Mouse (Mus musculus): Measurements from ENCODE around the gene Atf6. TPM values are rescaled to one million over a fixed set of nuclear protein-coding genes. Genes with fewer than 3 reads are reported as not detected.

Gene Atf6
- total and polyA plus RNA-seq, 3 experiments, result 33.8 to 47.0 (median 35.3) TPM

GRCm38 (mm10) chr1:170659260-170659659 lies 208.3 kb downstream of the Atf6 start:
- in situ Hi-C loops (cut with MboI; ENCODE audit: low pct_ligation_motif_present, low pct_unique_long_range_greater_than_20kb, low sequenced_read_pairs), result no loop called here
- TF ChIP-seq ZC3H11A (IDR thresholded peaks at IDR 0.05; ENCODE audit: low read depth, low read length) (no peak), USF1 (IDR thresholded peaks at IDR 0.05; ENCODE audit: low read depth, low read length) (no peak), KAT2A (IDR thresholded peaks at IDR 0.05; ENCODE audit: insufficient replicate concordance, low read length) (no peak), JUND (conservative IDR thresholded peaks at IDR 0.05; ENCODE audit: low read depth, low read length) (no peak), BHLHE40 (IDR thresholded peaks at IDR 0.05; ENCODE audit: low read depth, low read length) (no peak), RAD21 (IDR thresholded peaks at IDR 0.05; ENCODE audit: low read depth, low read length) (no peak), MAFK (IDR thresholded peaks at IDR 0.05; ENCODE audit: insufficient replicate concordance, low read length) (no peak)
- dilution Hi-C loops (cut with MboI; ENCODE audit: extremely low pct_ligation_motif_present, extremely low pct_unique_long_range_greater_than_20kb, low sequenced_read_pairs), result no loop called here

DNA sequence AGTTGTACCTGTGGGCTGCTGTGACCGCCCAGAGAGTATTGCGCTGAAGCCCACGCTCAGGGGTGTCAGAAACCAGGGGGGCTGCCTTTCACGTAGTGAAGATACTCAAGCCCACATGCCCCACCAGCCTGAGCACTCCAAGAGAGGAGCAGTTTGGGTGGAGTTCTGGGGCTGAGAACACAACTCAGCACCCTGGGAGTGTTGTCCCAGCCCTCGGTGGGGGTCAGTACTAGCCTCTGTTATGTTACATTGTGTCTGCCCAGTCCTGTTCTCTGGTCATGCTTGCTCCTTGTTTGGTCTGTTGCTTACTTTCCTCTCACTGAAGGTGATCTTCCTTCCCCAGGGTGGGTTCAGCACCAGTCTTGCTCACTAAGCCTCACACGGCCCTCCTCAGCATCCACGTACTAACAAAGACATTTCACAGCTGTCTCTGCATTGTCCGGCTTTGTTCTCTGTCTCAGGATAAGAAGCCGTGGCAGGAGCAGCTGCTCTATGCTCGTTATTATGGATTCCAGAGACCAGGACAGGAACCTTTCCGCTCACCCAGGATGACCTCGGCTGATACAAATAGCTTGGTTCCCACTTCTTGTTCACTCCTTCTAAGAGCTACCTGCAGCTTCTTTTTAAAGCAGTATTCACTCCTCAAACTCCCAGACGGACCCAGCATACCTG lies 209.8 kb downstream of the Atf6 start:
- no peaks in the 10 kb centered on the region for H3K27me3 ChIP-seq (replicated peaks)
- H3K4me2 ChIP-seq (ENCODE audit: insufficient read depth, low read depth, poor library complexity, severe bottlenecking), result no peak overlapping the region
- no peak for DNase-seq (ENCODE audit: extremely low read depth)
- dilution Hi-C loops (cut with MboI; ENCODE audit: extremely low pct_ligation_motif_present, extremely low pct_unique_long_range_greater_than_20kb, low sequenced_read_pairs), result no loop called here
- H3K27ac ChIP-seq (ENCODE audit: insufficient read depth, low read depth), result no peak overlapping the region
- H3K9ac ChIP-seq (ENCODE audit: insufficient read depth, low read depth), result no peak overlapping the region
- in situ Hi-C loops (cut with MboI; ENCODE audit: low pct_ligation_motif_present, low pct_unique_long_range_greater_than_20kb, low sequenced_read_pairs), result no loop called here
- TF ChIP-seq PAX5 (IDR thresholded peaks at IDR 0.05; ENCODE audit: low read length), result no peak
- no peaks in the 10 kb centered on the region for H3K4me1 ChIP-seq (ENCODE audit: control insufficient read depth in 1 of 2, insufficient read depth in 2 of 2)
- no peaks in the 10 kb centered on the region for H3K36me3 ChIP-seq (replicated peaks in 1 of 2; ENCODE audit: control insufficient read depth in 1 of 2, insufficient read depth in 1 of 2, low read length in 1 of 2)
- H3K9me3 ChIP-seq (replicated peaks; ENCODE audit: low read length), result no peaks in the 10 kb centered on the region
- no peak overlapping the region for H3K4me3 ChIP-seq (replicated peaks in 1 of 3; ENCODE audit: low read depth in 2 of 3, low read length in 2 of 3, poor library complexity in 1 of 3)
- no peaks in the 10 kb centered on the region for H3K79me2 ChIP-seq (replicated peaks; ENCODE audit: control insufficient read depth, extremely low read depth, insufficient read depth, poor library complexity, severe bottlenecking)

More at GRCm38 (mm10) chr1:170659260-170659659, 208.3 kb downstream of the Atf6 start:
- no peak for DNase-seq (ENCODE audit: extremely low read depth)
- no peak overlapping the region for H3K9ac ChIP-seq (ENCODE audit: insufficient read depth, low read depth)
- H3K79me2 ChIP-seq (replicated peaks; ENCODE audit: control insufficient read depth, extremely low read depth, insufficient read depth, poor library complexity, severe bottlenecking), result no peaks in the 10 kb centered on the region
- no peaks in the 10 kb centered on the region for H3K27me3 ChIP-seq (replicated peaks)
- H3K4me1 ChIP-seq (ENCODE audit: control insufficient read depth in 1 of 2, insufficient read depth in 2 of 2), result no peaks in the 10 kb centered on the region
- H3K36me3 ChIP-seq (replicated peaks in 1 of 2; ENCODE audit: control insufficient read depth in 1 of 2, insufficient read depth in 1 of 2, low read length in 1 of 2), result no peaks in the 10 kb centered on the region
- H3K4me2 ChIP-seq (ENCODE audit: insufficient read depth, low read depth, poor library complexity, severe bottlenecking), result no peak overlapping the region
- H3K4me3 ChIP-seq (replicated peaks in 1 of 3; ENCODE audit: low read depth in 2 of 3, low read length in 2 of 3, poor library complexity in 1 of 3), result no peak overlapping the region
- H3K27ac ChIP-seq (ENCODE audit: insufficient read depth, low read depth), result no peak overlapping the region
- no peaks in the 10 kb centered on the region for H3K9me3 ChIP-seq (replicated peaks; ENCODE audit: low read length)

DNA sequence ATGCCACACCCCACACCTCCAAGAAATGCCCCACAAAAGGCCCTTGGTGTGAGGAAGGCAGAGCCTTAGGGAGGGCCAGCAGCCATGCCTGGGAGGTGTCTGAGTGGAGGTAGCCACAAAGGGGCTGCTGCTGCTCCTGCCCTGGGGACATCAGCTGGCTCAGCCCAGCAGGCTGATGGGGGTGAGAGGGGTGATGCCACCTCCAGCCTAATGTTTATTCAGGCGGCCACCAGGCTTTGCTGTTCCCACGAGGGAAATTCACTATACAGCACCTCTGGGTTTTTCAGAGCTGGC lies 210.4 kb downstream of the Atf6 start:
- Histone ChIP-seq H3K4me2 (ENCODE audit: insufficient read depth, low read depth, poor library complexity, severe bottlenecking) (no peak overlapping the region), H3K9me3 (replicated peaks; ENCODE audit: low read length) (no peaks in the 10 kb centered on the region), H3K36me3 (replicated peaks in 1 of 2; ENCODE audit: control insufficient read depth in 1 of 2, insufficient read depth in 1 of 2, low read length in 1 of 2) (no peaks in the 10 kb centered on the region), H3K27ac (ENCODE audit: insufficient read depth, low read depth) (no peak overlapping the region), H3K4me1 (ENCODE audit: control insufficient read depth in 1 of 2, insufficient read depth in 2 of 2) (peaks cover 0 to 5% of the 10 kb centered on the region in 2 experiments; a peak in 2 of 4 replicates), H3K9ac (ENCODE audit: insufficient read depth, low read depth) (no peak overlapping the region), H3K79me2 (replicated peaks; ENCODE audit: control insufficient read depth, extremely low read depth, insufficient read depth, poor library complexity, severe bottlenecking) (no peaks in the 10 kb centered on the region), H3K4me3 (replicated peaks in 1 of 3; ENCODE audit: low read depth in 2 of 3, low read length in 2 of 3, poor library complexity in 1 of 3) (no peak overlapping the region), H3K27me3 (replicated peaks) (no peaks in the 10 kb centered on the region)
- in situ Hi-C loops (cut with MboI; ENCODE audit: low pct_ligation_motif_present, low pct_unique_long_range_greater_than_20kb, low sequenced_read_pairs), result no loop called here
- TF ChIP-seq UBTF (IDR thresholded peaks at IDR 0.05; ENCODE audit: low read depth, low read length) (no peak), ZMIZ1 (IDR thresholded peaks at IDR 0.05; ENCODE audit: low read depth, low read length) (no peak), EP300 (IDR thresholded peaks at IDR 0.05; ENCODE audit: low read length) (no peak), E2F4 (IDR thresholded peaks at IDR 0.05; ENCODE audit: insufficient replicate concordance, low read depth, low read length) (no peak), USF1 (IDR thresholded peaks at IDR 0.05; ENCODE audit: low read depth, low read length) (no peak), POLR2AphosphoS2 (IDR thresholded peaks at IDR 0.05; ENCODE audit: low read depth, low read length) (no peak), HCFC1 (IDR thresholded peaks at IDR 0.05; ENCODE audit: low read depth, low read length) (no peak), MAFK (IDR thresholded peaks at IDR 0.05; ENCODE audit: insufficient replicate concordance, low read length) (no peak), MAX (IDR thresholded peaks at IDR 0.05; ENCODE audit: low read length) (no peak), NELFE (IDR thresholded peaks at IDR 0.05; ENCODE audit: low read depth, low read length) (no peak), ZNF384 (IDR thresholded peaks at IDR 0.05; ENCODE audit: low read depth, low read length) (no peak), POLR2A (IDR thresholded peaks at IDR 0.05; ENCODE audit: low read depth, low read length) (no peak)
- dilution Hi-C loops (cut with MboI; ENCODE audit: extremely low pct_ligation_motif_present, extremely low pct_unique_long_range_greater_than_20kb, low sequenced_read_pairs), result no loop called here
- no peak for DNase-seq (ENCODE audit: extremely low read depth)
